Mouse (Mus musculus): ENCODE results near the gene Krt86.

DNA sequence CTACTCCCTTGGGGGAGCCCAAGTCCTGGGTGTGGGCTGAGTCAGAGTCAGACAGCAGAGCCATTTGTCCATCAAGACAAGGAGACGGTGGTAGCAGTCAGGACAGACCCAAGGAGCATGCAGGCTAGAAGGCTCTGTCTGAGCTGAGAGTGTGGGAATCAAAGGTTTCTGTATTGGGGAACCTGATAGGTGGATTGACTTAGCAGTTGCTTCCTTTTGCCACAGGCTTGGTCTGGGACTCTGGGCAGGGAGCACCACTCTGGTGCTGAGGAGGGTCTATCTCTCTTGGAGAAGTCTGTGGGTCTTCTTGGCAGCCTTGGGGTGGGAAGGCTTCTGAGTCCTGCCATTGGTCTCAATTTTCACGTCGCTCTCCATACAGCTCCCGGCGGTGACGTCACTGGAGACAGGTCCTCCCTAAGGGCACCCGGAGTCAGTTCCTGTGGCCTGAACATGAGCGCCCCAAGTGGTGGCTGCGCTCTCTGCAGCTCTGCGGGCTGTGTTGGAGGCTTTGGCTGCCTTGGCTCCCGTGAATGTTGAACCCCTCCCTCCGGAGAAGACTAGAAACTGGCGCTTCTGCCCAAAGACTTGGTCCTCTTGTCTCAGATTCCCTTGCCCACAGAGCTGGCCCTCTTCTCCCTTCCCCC, 20.1 kb upstream of the Krt86 start:
- no peak for TF ChIP-seq CTCF (IDR thresholded peaks at IDR 0.05; ENCODE audit: low read depth, low read length)
- no peak for TF ChIP-seq GATA1 (IDR thresholded peaks at IDR 0.05; ENCODE audit: borderline replicate concordance, low read length)
- no peak for TF ChIP-seq TAL1 (conservative IDR thresholded peaks at IDR 0.05; ENCODE audit: low read depth, low read length)
- no peak for TF ChIP-seq POLR2AphosphoS5 (IDR thresholded peaks at IDR 0.05; ENCODE audit: insufficient replicate concordance, low read depth, low read length)
